Mouse (Mus musculus): ENCODE measurements around the gene Cit.
A peak's percentile ranks its signal among the peaks of the same experiment; 100 is the strongest.
"Not testable (repeated sequence)": the region's sequence is repeated elsewhere in the genome, so short reads cannot be mapped to it uniquely, and the experiment has no call there.

Cit gene

GRCm38 (mm10) chr5:115844766-115845634 lies at the start of gene Cit:
Gene Cit, plus strand, starts transcription at chr5:115845278.
- DNase-seq = peak; percentile 82

DNA sequence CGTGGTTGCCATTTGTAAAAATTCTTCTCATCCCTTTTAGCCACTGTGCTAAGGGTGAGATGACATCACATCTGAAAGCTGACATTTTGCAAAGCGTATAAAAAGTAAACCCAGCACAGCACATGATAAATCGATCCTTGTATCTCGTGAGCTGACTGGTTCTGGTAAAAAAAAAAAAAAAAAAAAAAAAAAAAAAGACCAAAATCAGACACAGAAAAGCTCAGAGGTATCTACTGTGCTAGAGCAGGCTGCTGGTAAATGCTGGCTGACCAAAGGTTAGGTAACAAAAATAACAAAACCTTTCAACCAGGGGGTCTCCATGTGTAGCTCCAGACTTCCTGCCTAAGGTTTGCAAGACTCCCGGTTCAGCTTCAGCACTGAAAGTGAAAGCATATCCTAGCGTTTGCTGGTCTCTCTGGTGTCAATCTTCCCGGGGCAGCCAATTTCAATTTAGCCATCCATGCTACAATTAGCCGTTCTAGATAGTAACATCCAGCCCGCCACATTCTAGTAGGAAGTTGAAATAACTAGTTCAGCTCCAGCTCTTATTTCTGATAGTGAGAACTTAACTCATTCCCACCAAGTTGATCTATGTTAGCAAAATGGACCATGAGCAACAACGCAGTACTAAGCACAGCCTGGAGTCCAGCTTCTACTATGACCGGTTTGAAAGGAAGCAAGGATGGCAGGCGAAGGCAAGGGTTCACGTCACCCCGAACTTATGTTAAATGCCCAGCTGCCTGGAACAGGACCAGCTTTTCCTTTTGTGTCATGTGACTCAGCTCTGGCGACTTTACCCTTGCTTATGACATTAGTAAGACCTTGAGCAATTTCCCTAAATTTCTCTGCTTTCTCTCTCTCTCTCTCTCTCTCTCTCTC lies 45.8 kb upstream of the Cit start:
- peak; percentile 22 for DNase-seq

DNA sequence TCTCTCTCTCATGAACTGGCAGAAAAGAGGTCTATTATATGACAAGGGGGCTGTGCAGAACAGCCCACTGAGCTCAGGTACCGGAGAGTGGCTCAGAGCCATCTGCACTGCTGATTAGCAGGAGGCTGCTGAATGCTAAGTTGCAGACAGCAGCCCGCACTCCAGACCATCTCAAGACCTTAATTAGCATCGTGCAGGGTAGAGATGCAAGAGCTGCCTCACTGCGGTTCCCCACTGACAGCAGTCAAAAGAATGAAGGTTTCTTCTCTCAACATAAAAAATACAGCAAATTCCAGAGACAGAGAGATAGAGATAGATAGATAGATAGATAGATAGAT lies 45.2 kb upstream of the Cit start:
- no peak for DNase-seq

GRCm38 (mm10) chr5:115812262-115812661 lies 32.8 kb upstream of the Cit start:
- DNase-seq = no peak

GRCm38 (mm10) chr5:115817022-115817421 lies 28.1 kb upstream of the Cit start:
- DNase-seq = no peak

GRCm38 (mm10) chr5:115817655-115818054 lies 27.4 kb upstream of the Cit start:
- not testable (repeated sequence) for DNase-seq

DNA sequence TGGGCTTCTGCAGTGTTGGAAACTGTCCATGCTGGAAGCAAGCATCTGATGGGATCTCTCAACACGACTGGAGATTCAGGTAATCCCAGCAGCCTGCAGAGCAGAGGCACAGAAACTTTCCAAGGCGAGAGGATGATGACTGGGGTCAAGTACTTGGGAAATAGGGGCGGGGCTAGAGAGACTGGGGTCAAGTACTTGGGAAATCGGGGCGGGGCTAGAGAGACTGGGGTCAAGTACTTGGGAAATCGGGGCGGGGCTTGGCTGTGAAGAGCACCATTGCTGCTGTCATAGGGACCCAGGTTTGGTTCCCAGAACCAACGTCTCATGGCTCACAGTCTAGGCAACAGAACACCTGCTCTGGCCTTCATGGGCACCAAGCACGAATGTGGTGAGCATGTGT lies 25.1 kb upstream of the Cit start:
- DNase-seq = no peak

DNA sequence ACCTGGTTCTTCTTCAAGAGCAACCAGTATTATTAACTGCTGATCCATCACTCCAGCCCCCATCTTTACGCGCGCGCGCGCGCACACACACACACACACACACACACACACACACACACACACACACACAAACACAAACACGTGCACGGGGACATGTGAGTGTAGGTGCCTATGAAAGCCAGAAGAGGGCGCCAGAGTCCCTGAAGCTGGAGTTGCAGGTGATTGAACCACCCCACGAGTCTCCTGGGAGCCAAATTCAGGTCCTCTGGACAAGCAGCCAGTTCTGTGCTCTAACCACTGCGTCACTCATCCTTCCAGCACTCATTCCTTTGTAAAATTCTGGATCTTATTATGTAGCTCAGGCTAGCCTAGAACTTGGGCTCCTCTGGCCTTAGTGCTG lies 23.9 kb upstream of the Cit start:
- DNase-seq = no peak

DNA sequence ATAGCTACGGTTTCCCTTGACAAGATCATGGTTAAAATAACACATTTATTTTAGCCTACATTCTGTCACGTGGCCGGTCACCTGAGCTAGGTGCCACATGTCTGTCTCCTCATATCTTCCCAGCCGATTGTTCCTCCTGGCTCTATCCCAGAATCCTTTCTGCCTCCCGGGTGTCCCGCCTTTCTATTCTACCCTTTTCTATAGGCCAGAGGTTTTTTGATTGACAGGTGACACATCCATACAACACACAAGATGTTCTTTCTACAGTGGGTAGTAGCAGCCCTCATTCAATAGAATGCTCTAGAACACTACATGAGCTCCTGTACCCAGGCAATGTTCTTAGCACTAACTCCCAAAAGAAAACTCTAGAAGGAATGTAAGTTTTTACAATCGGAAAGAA lies 23.2 kb upstream of the Cit start:
- no peak for DNase-seq

- DNase-seq = no peak
These were observed 12.3 kb upstream of the Cit start for GRCm38 (mm10) chr5:115832754-115833153.

GRCm38 (mm10) chr5:115833806-115834205 lies 11.3 kb upstream of the Cit start:
- not testable (repeated sequence) for DNase-seq

GRCm38 (mm10) chr5:115835291-115835690 lies 9.8 kb upstream of the Cit start:
- DNase-seq = no peak

- DNase-seq = no peak
These were observed 7.0 kb upstream of the Cit start for GRCm38 (mm10) chr5:115838059-115838458.

DNA sequence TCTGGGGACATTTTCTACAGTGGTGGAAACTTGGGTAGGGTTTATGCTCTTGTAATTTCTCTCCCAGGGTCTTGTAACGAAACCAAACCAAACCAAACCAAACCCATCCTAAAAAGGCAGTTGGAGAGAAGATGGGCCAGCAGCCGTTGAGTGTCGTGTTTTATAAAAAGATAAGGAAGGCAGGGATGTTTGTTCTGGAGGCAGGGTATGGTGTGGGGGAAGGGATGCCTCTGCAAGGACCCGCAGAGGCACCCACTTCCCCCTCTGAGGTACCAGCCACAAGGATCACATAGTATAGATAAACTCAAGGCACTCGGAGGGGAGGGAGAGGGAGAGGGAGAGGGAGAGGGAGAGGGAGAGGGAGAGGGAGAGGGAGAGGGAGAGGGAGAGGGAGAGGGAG lies 4.6 kb upstream of the Cit start:
- no peak for DNase-seq

GRCm38 (mm10) chr5:115840946-115841775 lies 3.9 kb upstream of the Cit start:
- DNase-seq = no peak

DNA sequence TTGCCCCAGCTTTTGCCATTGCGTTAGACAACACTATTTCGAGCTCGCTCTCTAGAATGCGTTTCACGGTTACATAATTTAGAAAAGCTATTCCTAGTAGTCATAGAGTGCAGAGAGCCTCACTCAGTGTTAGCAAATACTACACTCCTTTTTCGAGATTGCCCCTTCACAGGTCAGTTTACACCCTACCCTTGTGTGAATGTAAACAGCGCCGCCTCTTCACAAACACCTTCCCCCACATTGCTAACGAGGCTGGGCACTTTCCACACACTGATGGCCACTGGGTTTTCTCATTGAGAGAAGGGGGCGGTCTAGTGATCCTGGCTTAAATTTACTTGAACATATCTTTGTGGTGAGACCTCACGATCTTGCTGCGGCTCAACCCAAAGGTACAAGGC lies 711 bp upstream of the Cit start:
- no peak for DNase-seq

- no peak for DNase-seq
These were observed 627 bp downstream of the Cit start for GRCm38 (mm10) chr5:115845635-115846174.

GRCm38 (mm10) chr5:115847166-115847565 lies 2.1 kb downstream of the Cit start:
- DNase-seq = no peak

DNA sequence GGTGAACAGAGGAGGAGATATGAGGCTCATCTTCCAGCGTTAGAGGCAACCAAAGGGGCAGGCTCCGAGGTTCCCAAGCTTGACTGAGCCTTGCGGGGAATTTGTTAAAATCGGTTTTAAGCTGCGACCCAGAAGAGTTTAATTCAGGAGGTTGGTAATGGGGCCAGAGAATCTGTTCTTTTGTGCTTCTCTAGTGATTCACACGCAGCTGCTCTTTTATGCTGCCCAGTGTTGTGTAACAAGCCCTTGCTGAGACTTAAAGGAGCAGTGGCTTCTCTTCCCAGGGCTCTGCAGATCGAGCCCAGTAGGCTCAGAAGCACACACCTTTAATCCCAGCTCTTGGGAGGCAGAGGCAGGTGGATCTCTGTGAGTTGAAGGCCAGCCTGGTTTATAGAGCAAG lies 3.4 kb downstream of the Cit start:
- peak; percentile 13 for DNase-seq

DNA sequence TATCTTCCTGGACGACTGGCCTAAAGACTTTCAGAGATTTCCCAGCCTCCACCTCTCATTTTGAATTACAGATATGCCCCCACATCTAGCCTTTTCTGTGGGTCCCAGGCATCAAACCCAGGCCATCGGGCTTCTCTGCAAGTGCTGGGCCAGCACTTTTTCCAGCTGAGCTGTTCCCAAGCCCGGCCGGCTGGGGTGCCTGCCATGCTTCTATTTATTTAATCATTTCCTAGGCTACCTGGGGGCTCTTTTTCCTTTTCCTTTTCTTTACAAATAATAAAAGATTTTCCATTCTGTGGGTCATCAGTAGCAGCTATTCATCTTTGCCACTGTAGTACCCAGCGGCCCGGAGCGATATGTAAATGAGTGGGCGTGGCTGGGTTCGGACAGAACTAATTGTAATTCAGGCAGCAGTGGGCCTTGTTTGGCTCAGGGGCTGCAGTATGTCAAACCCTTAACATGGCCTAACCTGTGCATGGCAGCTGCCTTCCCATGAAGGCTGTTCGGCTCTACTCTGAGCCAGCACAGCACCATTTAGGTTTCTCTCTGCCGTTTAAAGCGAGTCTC lies 4.3 kb downstream of the Cit start:
- DNase-seq = no peak

DNA sequence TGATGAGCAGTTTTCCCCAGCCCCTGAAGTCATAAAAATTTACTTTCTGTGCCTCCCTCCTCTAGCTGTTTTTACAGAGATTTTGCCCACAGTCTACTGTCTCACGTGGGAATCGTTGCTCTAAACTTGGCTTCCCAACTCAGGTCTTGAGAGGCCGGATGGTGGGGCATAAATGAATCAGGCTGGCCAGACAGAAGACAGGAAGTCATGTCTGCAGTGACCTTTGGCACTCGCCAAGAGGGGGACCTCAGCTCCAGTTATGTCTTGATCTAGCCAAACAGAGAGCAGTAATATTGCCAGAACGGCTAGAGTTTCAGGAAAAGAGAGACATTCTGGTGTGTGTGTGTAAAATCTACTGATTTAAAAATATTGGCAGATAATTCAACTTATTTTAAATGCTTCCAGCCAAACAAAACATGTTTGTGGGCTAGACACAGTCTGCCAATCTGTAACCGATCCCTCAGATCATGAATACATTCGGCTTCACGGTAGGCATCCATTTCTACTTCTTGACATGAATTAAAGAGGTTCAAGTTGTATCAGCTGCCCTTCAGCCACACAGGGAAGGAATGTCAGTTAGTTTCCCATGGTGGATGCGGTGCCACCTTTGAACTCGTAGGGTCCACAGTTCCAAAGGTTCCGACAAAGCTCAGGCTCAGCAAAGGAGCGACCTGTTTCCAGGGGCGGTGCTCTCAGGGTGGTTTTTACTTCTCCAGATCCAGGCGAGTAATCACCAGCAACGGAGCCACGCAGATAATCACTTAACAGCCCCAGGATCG lies 5.4 kb downstream of the Cit start:
- DNase-seq = peak; percentile 41

GRCm38 (mm10) chr5:115851029-115851365 lies 5.9 kb downstream of the Cit start:
- DNase-seq = no peak

All from kidney, adult 18-20 months (tissue).